Mouse (Mus musculus) heart, adult 2 months (tissue): ENCODE measurements around the gene Unc79. TPM values are rescaled to one million over a fixed set of nuclear protein-coding genes. Genes with fewer than 3 reads are reported as not detected.
A peak's percentile ranks its signal among the peaks of the same experiment; 100 is the strongest.

Experiments used
- DNase-seq, 2 experiments: peaks; one replicate each; pipeline ENCODE4 v3.0.0; 2021
- H3K27ac ChIP-seq: fragments of 200-600 bp; 2 replicates; pipeline ENCODE4 v1.8.1; 2022
- H3K27me3 ChIP-seq: fragments of 200-500 bp; 2 replicates; pipeline ENCODE4 v1.6.1; 2012; ENCODE audit warnings: mild to moderate bottlenecking, low read length, inconsistent platforms, mixed read lengths; ENCODE audit not compliant: control insufficient read depth, insufficient read depth
- H3K36me3 ChIP-seq: fragments of 200-500 bp; 2 replicates; pipeline ENCODE4 v1.6.1; 2012; ENCODE audit warnings: low read length, inconsistent platforms; ENCODE audit not compliant: control insufficient read depth, insufficient read depth
- H3K4me1 ChIP-seq: fragments of 200-500 bp; 2 replicates; pipeline ENCODE4 v1.6.1; 2011; ENCODE audit warnings: low read length; ENCODE audit not compliant: control insufficient read depth, insufficient read depth
- H3K4me3 ChIP-seq: fragments of 200-600 bp; 2 replicates; pipeline ENCODE4 v1.8.1; 2022
- H3K79me2 ChIP-seq: fragments of 200-500 bp; replicated peaks from 2 replicates; pipeline ENCODE4 v1.6.1; 2012; ENCODE audit warnings: mild to moderate bottlenecking, inconsistent platforms, low read length, moderate library complexity, mixed read lengths; ENCODE audit not compliant: control insufficient read depth, insufficient read depth
- H3K9ac ChIP-seq: fragments of 200-500 bp; 2 replicates; pipeline ENCODE4 v1.6.1; 2012; ENCODE audit warnings: low read depth, mild to moderate bottlenecking, control low read depth, inconsistent platforms, low read length, mixed read lengths
- CTCF ChIP-seq: fragments of 200-600 bp; IDR thresholded peaks from 2 replicates; pipeline ENCODE4 v1.8.1; 2022; ENCODE audit warnings: antibody characterized with exemption, mild to moderate bottlenecking, moderate library complexity
- EP300 ChIP-seq: fragments of 200-500 bp; IDR thresholded peaks from 2 replicates; pipeline ENCODE4 v1.6.1; 2011; ENCODE audit warnings: low read depth, low read length, control low read depth; ENCODE audit not compliant: insufficient read depth
- POLR2A ChIP-seq: fragments of 200-500 bp; IDR thresholded peaks from 2 replicates; pipeline ENCODE4 v1.6.1; 2011; ENCODE audit warnings: mild to moderate bottlenecking, low read depth, low read length, control low read depth; ENCODE audit not compliant: insufficient read depth
- WGBS: fragments of 180-500 bp; shearing (Covaris S2); methylation state at CpG from one replicate; pipeline ENCODE4 v1.1.7; 2018; 5-methylcytosine and 5-hydroxymethylcytosine counted together
- intact Hi-C: fragments of 180-260 bp; cut with DNase I; formaldehyde crosslinking; loops from one replicate; pipeline ENCODE4 v1.15.1; 2025
- long read RNA-seq: library from polyadenylated mRNA; stranded (forward); transcript quantifications from one replicate; pipeline ENCODE4 v2.0.0, GENCODE M21; 2021
- polyA plus RNA-seq: library from polyadenylated mRNA; depleted of rRNA; stranded (reverse); fragments of >200 nt; gene quantifications from 2 replicates; pipeline ENCODE4 v1.2.3, GENCODE M21; 2012; rRNA removed
- total RNA-seq, 2 experiments: library from RNA; stranded (reverse); gene quantifications; 2 replicates each; pipeline ENCODE4 v1.2.3; 2021

Gene Unc79
- total RNA-seq (under 1 TPM; 0.05 TPM), polyA plus RNA-seq (0.06 and 0.20 TPM in 2 replicates)
- long read RNA-seq: 0 reads

DNA sequence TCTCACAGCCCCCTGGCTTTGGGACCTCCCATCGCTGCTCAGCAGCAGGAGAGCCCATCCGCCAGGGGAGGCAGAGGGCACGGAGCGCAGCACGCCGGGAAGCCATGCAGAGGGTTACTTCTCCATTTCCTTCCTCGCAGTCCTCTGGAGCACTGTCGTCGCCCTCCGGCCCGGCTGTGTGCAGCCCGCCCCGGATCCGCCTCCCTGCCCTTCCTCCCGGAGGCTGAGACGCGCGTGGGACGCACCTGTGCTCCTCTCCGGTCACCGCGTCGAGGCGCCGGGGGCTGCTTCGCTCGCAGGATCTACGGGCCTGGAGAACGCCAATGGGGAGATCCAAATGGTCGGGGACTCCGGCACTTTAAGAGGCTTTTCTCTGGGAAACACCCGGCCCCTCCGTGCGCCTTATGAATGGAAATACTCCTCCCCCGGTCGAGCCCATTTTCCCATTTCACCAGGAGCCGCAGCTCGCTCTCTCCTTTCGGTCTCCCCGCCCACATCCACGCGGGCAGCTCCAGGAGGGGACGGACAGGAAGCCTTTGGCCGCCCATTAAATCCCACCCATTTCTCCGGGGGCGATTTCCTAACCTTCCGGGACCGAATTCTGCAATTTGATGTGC lies at the start of gene Unc79:
Gene Unc79, plus strand, starts transcription at position 82 of the 617 bp plus-strand sequence.
- Histone ChIP-seq H3K4me1 (peaks cover 2% of the 10 kb centered on the region), H3K79me2 (no peaks in the 10 kb centered on the region), H3K36me3 (no peaks in the 10 kb centered on the region), H3K27ac (no peak within 1 kb of the TSS), H3K27me3 (no peaks in the 10 kb centered on the region), H3K9ac (no peak within 1 kb of the TSS), H3K4me3 (peak within 1 kb of the TSS; percentile 27)
- intact Hi-C loops: no loop called here
- under 1% methylated on average over 48 of the region's 48 CpGs for WGBS
- TF ChIP-seq CTCF: no peak
- no peak for TF ChIP-seq POLR2A
- TF ChIP-seq EP300: no peak
- DNase-seq: peak; percentile 5 to 21

DNA sequence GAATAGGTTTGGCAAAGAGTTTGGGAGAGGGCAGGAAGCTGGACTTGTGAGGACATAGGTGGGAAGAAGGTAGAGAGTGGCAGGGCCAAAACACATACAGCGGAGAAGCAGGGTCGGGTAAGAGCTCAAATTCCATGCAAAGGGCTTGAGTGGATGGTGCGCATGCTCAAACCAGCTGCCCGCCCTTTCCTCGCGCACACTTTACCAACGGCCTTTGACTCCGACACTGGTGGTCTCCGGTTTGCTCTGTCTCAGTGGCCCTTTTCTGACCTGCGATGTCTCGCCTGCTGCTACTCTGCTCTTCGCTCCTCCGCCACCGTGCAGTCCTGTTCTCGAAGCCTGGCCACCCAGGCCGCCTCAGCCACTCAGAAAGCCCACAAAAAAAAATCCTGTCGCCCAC lies 49.6 kb upstream of the Unc79 start, which contains the start of gene Cox8c:
Gene Cox8c, plus strand, starts transcription at position 226 of the 400 bp plus-strand sequence.
- no peak for DNase-seq
- 88% methylated on average over 17 of the region's 17 CpGs for WGBS
- no peaks in the 10 kb centered on the region for H3K79me2 ChIP-seq
- no peak within 1 kb of the TSS for H3K27ac ChIP-seq
- TF ChIP-seq CTCF: no peak
- no peak for TF ChIP-seq POLR2A
- TF ChIP-seq EP300: no peak
- no peaks in the 10 kb centered on the region for H3K4me1 ChIP-seq
- intact Hi-C loops: no loop called here
- H3K9ac ChIP-seq: no peak within 1 kb of the TSS
- no peak within 1 kb of the TSS for H3K4me3 ChIP-seq
- H3K36me3 ChIP-seq: no peaks in the 10 kb centered on the region
- H3K27me3 ChIP-seq: no peaks in the 10 kb centered on the region

GRCm38 (mm10) chr12:102908191-102908590 lies 40.5 kb upstream of the Unc79 start:
- no peak for TF ChIP-seq EP300
- TF ChIP-seq POLR2A: no peak
- no peak for TF ChIP-seq CTCF
- Histone ChIP-seq H3K27ac (no peak overlapping the region), H3K27me3 (no peaks in the 10 kb centered on the region), H3K4me1 (no peaks in the 10 kb centered on the region), H3K9ac (no peak overlapping the region), H3K4me3 (no peak overlapping the region), H3K36me3 (no peaks in the 10 kb centered on the region), H3K79me2 (no peaks in the 10 kb centered on the region)
- WGBS: 45% methylated on average over 3 of the region's 3 CpGs
- intact Hi-C loops: no loop called here
- DNase-seq: no peak

DNA sequence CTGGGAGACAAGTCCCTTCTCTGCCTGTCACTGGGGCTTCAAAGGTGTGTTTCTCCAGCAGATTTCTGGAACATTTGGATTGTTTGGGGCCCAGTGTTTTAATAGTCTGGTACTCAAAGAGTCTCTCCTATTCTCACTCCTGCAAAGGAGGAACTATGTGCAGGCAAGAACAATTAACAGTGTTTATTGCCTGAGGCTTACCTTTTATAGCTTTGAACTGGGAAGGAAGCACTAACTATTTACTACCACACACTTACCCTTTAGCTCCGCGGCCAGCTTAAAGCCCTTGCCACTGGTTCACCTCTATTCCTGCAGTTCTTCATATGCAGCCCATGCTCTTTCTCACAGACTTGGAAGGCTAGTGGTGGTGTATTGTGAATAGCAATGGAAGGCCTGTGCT lies 32.6 kb upstream of the Unc79 start:
- Histone ChIP-seq H3K27me3 (no peaks in the 10 kb centered on the region), H3K36me3 (no peaks in the 10 kb centered on the region), H3K4me1 (no peaks in the 10 kb centered on the region), H3K27ac (no peak overlapping the region), H3K4me3 (no peak overlapping the region), H3K9ac (no peak overlapping the region), H3K79me2 (no peaks in the 10 kb centered on the region)
- DNase-seq: no peak
- no peak for TF ChIP-seq CTCF
- no peak for TF ChIP-seq EP300
- no peak for TF ChIP-seq POLR2A
- intact Hi-C loops: no loop called here
- WGBS: 85% methylated on average over 2 of the region's 2 CpGs

- no peak overlapping the region for H3K9ac ChIP-seq
- no peaks in the 10 kb centered on the region for H3K36me3 ChIP-seq
- 75% methylated on average over 4 of the region's 4 CpGs for WGBS
- no peaks in the 10 kb centered on the region for H3K27me3 ChIP-seq
- no peak for TF ChIP-seq EP300
- TF ChIP-seq CTCF: no peak
- no peak for TF ChIP-seq POLR2A
- H3K4me1 ChIP-seq: no peaks in the 10 kb centered on the region
- no peaks in the 10 kb centered on the region for H3K79me2 ChIP-seq
- intact Hi-C loops: no loop called here
- H3K27ac ChIP-seq: no peak overlapping the region
- H3K4me3 ChIP-seq: no peak overlapping the region
- DNase-seq: no peak
Observed at GRCm38 (mm10) chr12:102929764-102930163, 18.9 kb upstream of the Unc79 start.

GRCm38 (mm10) chr12:102930335-102930734 lies 18.3 kb upstream of the Unc79 start:
- H3K27me3 ChIP-seq: no peaks in the 10 kb centered on the region
- TF ChIP-seq CTCF (no peak), EP300 (no peak), POLR2A (no peak)
- no peak overlapping the region for H3K4me3 ChIP-seq
- H3K36me3 ChIP-seq: no peaks in the 10 kb centered on the region
- 34% methylated on average over 1 of the region's 1 CpGs for WGBS
- DNase-seq: no peak
- no peaks in the 10 kb centered on the region for H3K4me1 ChIP-seq
- H3K9ac ChIP-seq: no peak overlapping the region
- H3K79me2 ChIP-seq: no peaks in the 10 kb centered on the region
- no peak overlapping the region for H3K27ac ChIP-seq
- intact Hi-C loops: no loop called here
